Mouse (Mus musculus): ENCODE results near the gene Ttc25.

- TF ChIP-seq CTCF (IDR thresholded peaks at IDR 0.05; ENCODE audit: control insufficient read depth, insufficient read depth, insufficient read length): no peak
- no peak for TF ChIP-seq USF1 (IDR thresholded peaks at IDR 0.05; ENCODE audit: low read depth)
- no peak for TF ChIP-seq MYOG (IDR thresholded peaks at IDR 0.05; ENCODE audit: control insufficient read depth, extremely low read depth, insufficient read length)
These were observed 30.3 kb upstream of the Ttc25 start for GRCm38 (mm10) chr11:100515061-100515460.

All from C2C12 (cell line).